Mouse (Mus musculus) midbrain, embryonic 14.5 days (tissue): ENCODE results near the gene H3f3b. TPM values are rescaled to one million over a fixed set of nuclear protein-coding genes. Genes with fewer than 3 reads are reported as not detected.

Source experiments
- ATAC-seq: fragments of 200-750 bp; cut with Nextera tagmentation; 2 replicates; pipeline ENCODE4 v1.8.0; 2017; ENCODE audit warnings: moderate number of reproducible peaks, moderate library complexity; ENCODE audit not compliant: low FRiP score, low TSS enrichment
- DNase-seq: peaks from one replicate; pipeline ENCODE4 v3.0.0-alpha.2; 2015
- H3K27ac ChIP-seq: fragments of 300-500 bp; sonication (generic); replicated peaks from 2 replicates; pipeline ENCODE4 v1.5.1; 2014; ENCODE audit warnings: mild to moderate bottlenecking, low read depth, low read length, moderate library complexity
- H3K27me3 ChIP-seq: fragments of 300-500 bp; sonication (generic); 2 replicates; pipeline ENCODE4 v1.6.1; 2014; ENCODE audit warnings: low read length, control low read depth, mixed read lengths; ENCODE audit not compliant: control insufficient read depth, insufficient read depth
- H3K36me3 ChIP-seq: fragments of 300-500 bp; sonication (generic); 2 replicates; pipeline ENCODE4 v1.6.1; 2014; ENCODE audit warnings: low read length, control low read depth; ENCODE audit not compliant: control insufficient read depth, insufficient read depth
- H3K4me1 ChIP-seq: fragments of 300-500 bp; sonication (generic); 2 replicates; pipeline ENCODE4 v1.6.1; 2014; ENCODE audit warnings: mild to moderate bottlenecking, antibody characterized with exemption, low read length, control low read depth; ENCODE audit not compliant: control insufficient read depth, insufficient read depth
- H3K4me2 ChIP-seq: fragments of 300-500 bp; sonication (generic); 2 replicates; pipeline ENCODE4 v1.6.1; 2014; ENCODE audit warnings: mild to moderate bottlenecking, low read length, moderate library complexity
- H3K4me3 ChIP-seq: fragments of 300-500 bp; sonication (generic); replicated peaks from 2 replicates; pipeline ENCODE4 v1.5.1; 2014; ENCODE audit warnings: low read depth, low read length
- H3K9ac ChIP-seq: fragments of 300-500 bp; sonication (generic); replicated peaks from 2 replicates; pipeline ENCODE4 v1.6.1; 2014; ENCODE audit warnings: mild to moderate bottlenecking, low read length, moderate library complexity
- H3K9me3 ChIP-seq: fragments of 300-500 bp; sonication (generic); 2 replicates; pipeline ENCODE4 v1.6.1; 2016; ENCODE audit warnings: low read length, control low read depth, mixed read lengths; ENCODE audit not compliant: control insufficient read depth
- WGBS: fragments of 180-500 bp; shearing (Covaris S2); extraction: QIAGEN DNeasy Blood & Tissue Kit; methylation state at CpG from one replicate; pipeline ENCODE4 v1.1.7; 2014; 5-methylcytosine and 5-hydroxymethylcytosine counted together
- polyA plus RNA-seq: library from polyadenylated mRNA; unstranded; fragments of >200 nt; fragmentation: Nextera tagmentation; extraction: Ambion mirVana; gene quantifications from 2 replicates; pipeline ENCODE4 v1.2.1, GENCODE M21; 2014

Gene H3f3b
- polyA plus RNA-seq, 1 experiment from 2014 or later = 2,948 TPM

- WGBS = 88% methylated on average over 9 of the region's 9 CpGs
- H3K27me3 ChIP-seq = no peaks in the 10 kb centered on the region
- no peak for DNase-seq
- H3K4me2 ChIP-seq = no peak overlapping the region
- H3K4me1 ChIP-seq = no peaks in the 10 kb centered on the region
- no peak overlapping the region for H3K9ac ChIP-seq
- peaks cover 32% of the 10 kb centered on the region for H3K36me3 ChIP-seq
- H3K4me3 ChIP-seq = no peak overlapping the region
- H3K9me3 ChIP-seq = no peaks in the 10 kb centered on the region
- no peak for ATAC-seq
- H3K27ac ChIP-seq = no peak overlapping the region
Measured at GRCm38 (mm10) chr11:116037826-116038225, 10.1 kb upstream of the H3f3b start.

- H3K9ac ChIP-seq = no peak overlapping the region
- no peaks in the 10 kb centered on the region for H3K27me3 ChIP-seq
- DNase-seq = no peak
- no peaks in the 10 kb centered on the region for H3K9me3 ChIP-seq
- no peak for ATAC-seq
- no peak overlapping the region for H3K4me2 ChIP-seq
- H3K27ac ChIP-seq = no peak overlapping the region
- no peak overlapping the region for H3K4me3 ChIP-seq
- 99% methylated on average over 3 of the region's 3 CpGs for WGBS
- peaks cover 23% of the 10 kb centered on the region for H3K36me3 ChIP-seq
- peaks cover 1% of the 10 kb centered on the region for H3K4me1 ChIP-seq
Measured at GRCm38 (mm10) chr11:116036671-116037070, 8.9 kb upstream of the H3f3b start.

- Histone ChIP-seq H3K27me3 (no peaks in the 10 kb centered on the region), H3K9ac (no peak overlapping the region), H3K27ac (no peak overlapping the region), H3K36me3 (peaks cover 9% of the 10 kb centered on the region), H3K4me1 (peaks cover 10% of the 10 kb centered on the region), H3K9me3 (no peaks in the 10 kb centered on the region), H3K4me3 (no peak overlapping the region), H3K4me2 (no peak overlapping the region)
- 94% methylated on average over 6 of the region's 6 CpGs for WGBS
- DNase-seq (no peak), ATAC-seq (no peak)
Measured at GRCm38 (mm10) chr11:116034584-116034983, 6.8 kb upstream of the H3f3b start.

GRCm38 (mm10) chr11:116030898-116031845 lies 3.4 kb upstream of the H3f3b start:
- Histone ChIP-seq H3K9me3 (no peaks in the 10 kb centered on the region), H3K27ac (peak overlapping the region; percentile 100), H3K4me3 (peak overlapping the region; percentile 68), H3K36me3 (no peaks in the 10 kb centered on the region), H3K4me1 (peaks cover 10% of the 10 kb centered on the region), H3K9ac (peak overlapping the region; percentile 84), H3K27me3 (no peaks in the 10 kb centered on the region), H3K4me2 (peak overlapping the region; percentile 96)
- DNase-seq (no peak), ATAC-seq (peak; percentile 28)
- WGBS = 27% methylated on average over 14 of the region's 14 CpGs

- Histone ChIP-seq H3K9ac (peak within 1 kb of the TSS; percentile 84), H3K4me1 (peaks cover 10% of the 10 kb centered on the region), H3K36me3 (no peaks in the 10 kb centered on the region), H3K27ac (peak within 1 kb of the TSS; percentile 100), H3K4me2 (peak within 1 kb of the TSS; percentile 96), H3K4me3 (peak within 1 kb of the TSS; percentile 68), H3K27me3 (no peaks in the 10 kb centered on the region), H3K9me3 (no peaks in the 10 kb centered on the region)
- peak; percentile 99 for DNase-seq
- under 1% methylated on average over 56 of the region's 67 CpGs for WGBS
- peak; percentile 94 for ATAC-seq
Measured at GRCm38 (mm10) chr11:116030088-116030897, 2.5 kb upstream of the H3f3b start, which contains the start of gene Unk. Unk (plus strand) TSS chr11:116030322.

GRCm38 (mm10) chr11:116029086-116029865 lies 1.5 kb upstream of the H3f3b start:
- DNase-seq = no peak

GRCm38 (mm10) chr11:116028177-116028865 lies 559 bp upstream of the H3f3b start:
- Histone ChIP-seq H3K27ac (no peak overlapping the region), H3K4me1 (peaks cover 10% of the 10 kb centered on the region), H3K4me3 (no peak overlapping the region), H3K36me3 (peaks cover 4% of the 10 kb centered on the region; the same call in 1 of the 2 replicates), H3K4me2 (no peak overlapping the region), H3K27me3 (no peaks in the 10 kb centered on the region), H3K9me3 (no peaks in the 10 kb centered on the region), H3K9ac (no peak overlapping the region)
- DNase-seq (no peak), ATAC-seq (no peak)
- WGBS = 78% methylated on average over 9 of the region's 9 CpGs

More at GRCm38 (mm10) chr11:116029086-116029865, 1.5 kb upstream of the H3f3b start:
- peak overlapping the region; percentile 66 for H3K4me2 ChIP-seq
- no peak overlapping the region for H3K27ac ChIP-seq
- peak overlapping the region; percentile 68 for H3K4me3 ChIP-seq
- H3K4me1 ChIP-seq = peaks cover 10% of the 10 kb centered on the region
- no peaks in the 10 kb centered on the region for H3K27me3 ChIP-seq
- WGBS = 86% methylated on average over 6 of the region's 6 CpGs
- no peak for ATAC-seq
- H3K9me3 ChIP-seq = no peaks in the 10 kb centered on the region
- H3K36me3 ChIP-seq = no peaks in the 10 kb centered on the region
- H3K9ac ChIP-seq = peak overlapping the region; percentile 47; the same call in 1 of the 2 replicates
